Mouse (Mus musculus) kidney, embryonic 15.5 days (tissue): ENCODE measurements around the gene 2010111I01Rik. TPM values are rescaled to one million over a fixed set of nuclear protein-coding genes. Genes with fewer than 3 reads are reported as not detected.

Experiments
- ATAC-seq: fragments of 200-750 bp; cut with Nextera tagmentation; replicated peaks from 2 replicates; pipeline ENCODE4 v1.8.0; 2017; ENCODE audit warnings: moderate TSS enrichment; ENCODE audit not compliant: low FRiP score
- H3K27ac ChIP-seq: fragments of 300-500 bp; sonication (generic); 2 replicates; pipeline ENCODE4 v1.5.1; 2015; ENCODE audit warnings: mild to moderate bottlenecking, inconsistent platforms
- H3K27me3 ChIP-seq: fragments of 300-500 bp; sonication (generic); 2 replicates; pipeline ENCODE4 v1.6.1; 2015; ENCODE audit warnings: inconsistent platforms
- H3K36me3 ChIP-seq: fragments of 300-500 bp; sonication (generic); 2 replicates; pipeline ENCODE4 v1.6.1; 2015; ENCODE audit warnings: inconsistent platforms
- H3K4me1 ChIP-seq: fragments of 300-500 bp; sonication (generic); 2 replicates; pipeline ENCODE4 v1.6.1; 2015; ENCODE audit warnings: inconsistent platforms
- H3K4me2 ChIP-seq: fragments of 300-500 bp; sonication (generic); 2 replicates; pipeline ENCODE4 v1.6.1; 2015; ENCODE audit warnings: moderate library complexity, mild to moderate bottlenecking, inconsistent platforms
- H3K4me3 ChIP-seq: fragments of 300-500 bp; sonication (generic); replicated peaks from 2 replicates; pipeline ENCODE4 v1.5.1; 2015; ENCODE audit warnings: mild to moderate bottlenecking, inconsistent platforms
- H3K9ac ChIP-seq: fragments of 300-500 bp; sonication (generic); 2 replicates; pipeline ENCODE4 v1.6.1; 2015; ENCODE audit warnings: mild to moderate bottlenecking, inconsistent platforms
- H3K9me3 ChIP-seq: fragments of 300-500 bp; sonication (generic); replicated peaks from 2 replicates; pipeline ENCODE4 v1.6.1; 2016; ENCODE audit warnings: inconsistent platforms
- WGBS: fragments of 180-500 bp; shearing (Covaris S2); methylation state at CpG from one replicate; pipeline ENCODE4 v1.1.7; 2015; ENCODE audit warnings: mixed read lengths; 5-methylcytosine and 5-hydroxymethylcytosine counted together
- polyA plus RNA-seq: library from polyadenylated mRNA; unstranded; fragments of >200 nt; fragmentation: Nextera tagmentation; extraction: Ambion mirVana; gene quantifications from 2 replicates; pipeline ENCODE4 v1.2.1, GENCODE M21; 2015

The 2010111I01Rik gene
- polyA plus RNA-seq, 1 experiment from 2014 or later = 128 TPM

GRCm38 (mm10) chr13:63126206-63126605 is 161.5 kb downstream of the 2010111I01Rik start:
- 55% methylated on average over 3 of the region's 3 CpGs for WGBS
- H3K4me1 ChIP-seq = no peaks in the 10 kb centered on the region

GRCm38 (mm10) chr13:63127516-63127915 is 162.8 kb downstream of the 2010111I01Rik start:
- 92% methylated on average over 1 of the region's 1 CpGs for WGBS
- ATAC-seq = no peak

More at GRCm38 (mm10) chr13:63126206-63126605, 161.5 kb downstream of the 2010111I01Rik start:
- Histone ChIP-seq H3K9me3 (peaks cover 10% of the 10 kb centered on the region), H3K27ac (no peak overlapping the region), H3K4me3 (no peak overlapping the region), H3K27me3 (no peaks in the 10 kb centered on the region), H3K4me2 (no peak overlapping the region), H3K36me3 (peaks cover 5% of the 10 kb centered on the region), H3K9ac (no peak overlapping the region)
- no peak for ATAC-seq

GRCm38 (mm10) chr13:63134879-63135421 is 170.3 kb downstream of the 2010111I01Rik start:
- H3K4me2 ChIP-seq = no peak overlapping the region
- H3K9me3 ChIP-seq = no peaks in the 10 kb centered on the region
- no peak overlapping the region for H3K4me3 ChIP-seq
- H3K4me1 ChIP-seq = no peaks in the 10 kb centered on the region
- no peak for ATAC-seq
- H3K27me3 ChIP-seq = no peaks in the 10 kb centered on the region
- 78% methylated on average over 5 of the region's 5 CpGs for WGBS
- H3K9ac ChIP-seq = no peak overlapping the region
- H3K27ac ChIP-seq = no peak overlapping the region
- H3K36me3 ChIP-seq = no peaks in the 10 kb centered on the region

More at GRCm38 (mm10) chr13:63127516-63127915, 162.8 kb downstream of the 2010111I01Rik start:
- H3K9me3 ChIP-seq = peaks cover 10% of the 10 kb centered on the region
- no peak overlapping the region for H3K27ac ChIP-seq
- H3K4me2 ChIP-seq = no peak overlapping the region
- H3K36me3 ChIP-seq = peaks cover 5% of the 10 kb centered on the region
- no peak overlapping the region for H3K9ac ChIP-seq
- H3K4me1 ChIP-seq = no peaks in the 10 kb centered on the region
- H3K4me3 ChIP-seq = no peak overlapping the region
- H3K27me3 ChIP-seq = no peaks in the 10 kb centered on the region

GRCm38 (mm10) chr13:63135994-63136393 is 171.3 kb downstream of the 2010111I01Rik start:
- Histone ChIP-seq H3K4me2 (no peak overlapping the region), H3K4me1 (no peaks in the 10 kb centered on the region), H3K27ac (no peak overlapping the region), H3K36me3 (no peaks in the 10 kb centered on the region), H3K9me3 (no peaks in the 10 kb centered on the region), H3K27me3 (no peaks in the 10 kb centered on the region), H3K4me3 (no peak overlapping the region), H3K9ac (no peak overlapping the region)
- WGBS = 85% methylated on average over 7 of the region's 7 CpGs
- ATAC-seq = no peak

- H3K4me2 ChIP-seq = no peak overlapping the region
- no peaks in the 10 kb centered on the region for H3K4me1 ChIP-seq
- ATAC-seq = no peak
- no peaks in the 10 kb centered on the region for H3K27me3 ChIP-seq
- no peaks in the 10 kb centered on the region for H3K9me3 ChIP-seq
- WGBS = 76% methylated on average over 1 of the region's 1 CpGs
- no peak overlapping the region for H3K4me3 ChIP-seq
- no peak overlapping the region for H3K9ac ChIP-seq
- H3K27ac ChIP-seq = no peak overlapping the region
- no peaks in the 10 kb centered on the region for H3K36me3 ChIP-seq
These were observed 172.1 kb downstream of the 2010111I01Rik start for GRCm38 (mm10) chr13:63136775-63137174.

GRCm38 (mm10) chr13:63138376-63139048 is 173.8 kb downstream of the 2010111I01Rik start:
- H3K4me1 ChIP-seq = no peaks in the 10 kb centered on the region
- H3K27ac ChIP-seq = no peak overlapping the region
- no peak for ATAC-seq
- H3K9ac ChIP-seq = no peak overlapping the region
- H3K27me3 ChIP-seq = no peaks in the 10 kb centered on the region
- no peak overlapping the region for H3K4me3 ChIP-seq
- H3K9me3 ChIP-seq = no peaks in the 10 kb centered on the region
- no peak overlapping the region for H3K4me2 ChIP-seq
- no peaks in the 10 kb centered on the region for H3K36me3 ChIP-seq

- WGBS = 83% methylated on average over 10 of the region's 10 CpGs
These were observed 175.0 kb downstream of the 2010111I01Rik start for GRCm38 (mm10) chr13:63139463-63140226.

GRCm38 (mm10) chr13:63140784-63141183 is 176.1 kb downstream of the 2010111I01Rik start:
- 72% methylated on average over 6 of the region's 6 CpGs for WGBS
- Histone ChIP-seq H3K27ac (no peak overlapping the region), H3K9ac (no peak overlapping the region), H3K4me3 (no peak overlapping the region), H3K4me2 (no peak overlapping the region), H3K9me3 (no peaks in the 10 kb centered on the region), H3K27me3 (no peaks in the 10 kb centered on the region), H3K36me3 (no peaks in the 10 kb centered on the region), H3K4me1 (no peaks in the 10 kb centered on the region)
- ATAC-seq = no peak

More at GRCm38 (mm10) chr13:63139463-63140226, 175.0 kb downstream of the 2010111I01Rik start:
- H3K27ac ChIP-seq = 0 out of 2 replicates have a peak overlapping the region, but pooled peaks have one; percentile 9
- H3K9ac ChIP-seq = no peak overlapping the region
- no peaks in the 10 kb centered on the region for H3K36me3 ChIP-seq
- H3K4me2 ChIP-seq = no peak overlapping the region
- no peaks in the 10 kb centered on the region for H3K9me3 ChIP-seq
- H3K4me3 ChIP-seq = no peak overlapping the region
- ATAC-seq = no peak
- H3K27me3 ChIP-seq = no peaks in the 10 kb centered on the region
- H3K4me1 ChIP-seq = no peaks in the 10 kb centered on the region

GRCm38 (mm10) chr13:63141275-63141674 is 176.6 kb downstream of the 2010111I01Rik start:
- ATAC-seq = no peak
- no peak overlapping the region for H3K4me2 ChIP-seq

GRCm38 (mm10) chr13:63146604-63147188 is 182.0 kb downstream of the 2010111I01Rik start:
- no peaks in the 10 kb centered on the region for H3K9me3 ChIP-seq
- no peak overlapping the region for H3K4me2 ChIP-seq
- WGBS = 65% methylated on average over 4 of the region's 4 CpGs
- no peak overlapping the region for H3K9ac ChIP-seq
- peaks cover 16% of the 10 kb centered on the region; the same call in 1 of the 2 replicates for H3K4me1 ChIP-seq
- no peak overlapping the region for H3K4me3 ChIP-seq
- H3K27ac ChIP-seq = no peak overlapping the region
- H3K27me3 ChIP-seq = no peaks in the 10 kb centered on the region
- no peak for ATAC-seq
- no peaks in the 10 kb centered on the region for H3K36me3 ChIP-seq

More at GRCm38 (mm10) chr13:63141275-63141674, 176.6 kb downstream of the 2010111I01Rik start:
- H3K36me3 ChIP-seq = no peaks in the 10 kb centered on the region
- H3K27ac ChIP-seq = no peak overlapping the region
- H3K4me1 ChIP-seq = no peaks in the 10 kb centered on the region
- H3K9ac ChIP-seq = no peak overlapping the region
- no peaks in the 10 kb centered on the region for H3K9me3 ChIP-seq
- H3K27me3 ChIP-seq = no peaks in the 10 kb centered on the region
- no peak overlapping the region for H3K4me3 ChIP-seq

GRCm38 (mm10) chr13:63148157-63148556 is 183.5 kb downstream of the 2010111I01Rik start:
- Histone ChIP-seq H3K9me3 (no peaks in the 10 kb centered on the region), H3K27ac (no peak overlapping the region), H3K36me3 (no peaks in the 10 kb centered on the region), H3K4me2 (no peak overlapping the region), H3K4me3 (no peak overlapping the region), H3K4me1 (peaks cover 21% of the 10 kb centered on the region; the same call in 1 of the 2 replicates), H3K9ac (no peak overlapping the region), H3K27me3 (no peaks in the 10 kb centered on the region)
- WGBS = 80% methylated on average over 1 of the region's 1 CpGs
- ATAC-seq = no peak
